Mouse (Mus musculus) cerebellum, adult 9-11 months (tissue): ENCODE measurements around the gene Bcas1.
"Not testable (repeated sequence)": the region's sequence is repeated elsewhere in the genome, so short reads cannot be mapped to it uniquely, and the experiment has no call there.

Experiments
- DNase-seq: peaks from one replicate; pipeline ENCODE4 v3.0.0; 2022

Bcas1 gene

GRCm38 (mm10) chr2:170427704-170428103, at the start of gene Bcas1:
Gene Bcas1, minus strand, starts transcription at chr2:170427845.
- no peak for DNase-seq

- DNase-seq: no peak
These were observed 49.0 kb upstream of the Bcas1 start for GRCm38 (mm10) chr2:170476643-170477042.

- no peak for DNase-seq
These were observed 48.6 kb upstream of the Bcas1 start for GRCm38 (mm10) chr2:170476215-170476614.

GRCm38 (mm10) chr2:170475164-170475563, 47.5 kb upstream of the Bcas1 start:
- no peak for DNase-seq

- DNase-seq: no peak
These were observed 46.5 kb upstream of the Bcas1 start for GRCm38 (mm10) chr2:170474125-170474524.

GRCm38 (mm10) chr2:170470591-170470990, 42.9 kb upstream of the Bcas1 start:
- DNase-seq: no peak

GRCm38 (mm10) chr2:170469616-170470308, 42.1 kb upstream of the Bcas1 start:
- peak; percentile 11 for DNase-seq

GRCm38 (mm10) chr2:170468009-170468408, 40.4 kb upstream of the Bcas1 start:
- DNase-seq: no peak

- DNase-seq: no peak
These were observed 37.2 kb upstream of the Bcas1 start for GRCm38 (mm10) chr2:170464817-170465216.

- no peak for DNase-seq
These were observed 34.0 kb upstream of the Bcas1 start for GRCm38 (mm10) chr2:170461652-170462051.

GRCm38 (mm10) chr2:170459805-170460204, 32.2 kb upstream of the Bcas1 start:
- no peak for DNase-seq

GRCm38 (mm10) chr2:170459183-170459582, 31.5 kb upstream of the Bcas1 start:
- no peak for DNase-seq

GRCm38 (mm10) chr2:170453809-170454208, 26.2 kb upstream of the Bcas1 start:
- DNase-seq: not testable (repeated sequence)

- peak; percentile 25 for DNase-seq
These were observed 23.3 kb upstream of the Bcas1 start for GRCm38 (mm10) chr2:170450933-170451332.

GRCm38 (mm10) chr2:170447651-170448050, 20.0 kb upstream of the Bcas1 start:
- no peak for DNase-seq

- DNase-seq: no peak
These were observed 19.3 kb upstream of the Bcas1 start for GRCm38 (mm10) chr2:170446843-170447383.

- DNase-seq: no peak
These were observed 18.2 kb upstream of the Bcas1 start for GRCm38 (mm10) chr2:170445861-170446260.

GRCm38 (mm10) chr2:170442535-170442934, 14.9 kb upstream of the Bcas1 start:
- DNase-seq: no peak

GRCm38 (mm10) chr2:170438782-170439181, 11.1 kb upstream of the Bcas1 start:
- no peak for DNase-seq

GRCm38 (mm10) chr2:170436204-170436603, 8.6 kb upstream of the Bcas1 start:
- DNase-seq: no peak

- DNase-seq: no peak
These were observed 4.5 kb upstream of the Bcas1 start for GRCm38 (mm10) chr2:170432152-170432551.

- no peak for DNase-seq
These were observed 1.3 kb upstream of the Bcas1 start for GRCm38 (mm10) chr2:170428966-170429365.

- DNase-seq: no peak
These were observed 3.5 kb downstream of the Bcas1 start for GRCm38 (mm10) chr2:170424131-170424530.

- DNase-seq: no peak
These were observed 5.7 kb downstream of the Bcas1 start for GRCm38 (mm10) chr2:170421924-170422323.

GRCm38 (mm10) chr2:170418748-170419147, 8.9 kb downstream of the Bcas1 start:
- DNase-seq: no peak
